Mouse (Mus musculus) hindbrain, embryonic 11.5 days (tissue): ENCODE measurements around the gene Tmem119. TPM values are rescaled to one million over a fixed set of nuclear protein-coding genes. Genes with fewer than 3 reads are reported as not detected.
A peak's percentile ranks its signal among the peaks of the same experiment; 100 is the strongest.

ENCODE experiments used
- ATAC-seq: fragments of 200-750 bp; cut with Nextera tagmentation; 2 replicates; pipeline ENCODE4 v1.8.0; 2017; ENCODE audit warnings: mild to moderate bottlenecking, moderate TSS enrichment, moderate library complexity; ENCODE audit not compliant: low FRiP score
- DNase-seq: peaks from one replicate; pipeline ENCODE4 v3.0.0-alpha.2; 2015; ENCODE audit warnings: low spot score
- H3K27ac ChIP-seq: fragments of 300-500 bp; sonication (generic); 2 replicates; pipeline ENCODE4 v1.5.1; 2014; ENCODE audit warnings: mild to moderate bottlenecking, low read depth, low read length
- H3K27me3 ChIP-seq: fragments of 300-500 bp; sonication (generic); 2 replicates; pipeline ENCODE4 v1.6.1; 2014; ENCODE audit warnings: mild to moderate bottlenecking, low read length, moderate library complexity, mixed read lengths; ENCODE audit not compliant: control insufficient read depth, insufficient read depth
- H3K36me3 ChIP-seq: fragments of 300-500 bp; sonication (generic); 2 replicates; pipeline ENCODE4 v1.6.1; 2014; ENCODE audit warnings: mild to moderate bottlenecking, low read length, moderate library complexity, mixed read lengths; ENCODE audit not compliant: control insufficient read depth, insufficient read depth
- H3K4me1 ChIP-seq: fragments of 300-500 bp; sonication (generic); replicated peaks from 2 replicates; pipeline ENCODE4 v1.6.1; 2014; ENCODE audit warnings: low read length, mixed read lengths; ENCODE audit not compliant: control insufficient read depth, insufficient read depth
- H3K4me2 ChIP-seq: fragments of 300-500 bp; sonication (generic); replicated peaks from 2 replicates; pipeline ENCODE4 v1.6.1; 2014; ENCODE audit warnings: mild to moderate bottlenecking, low read depth, low read length
- H3K4me3 ChIP-seq: fragments of 300-500 bp; sonication (generic); 2 replicates; pipeline ENCODE4 v1.5.1; 2014; ENCODE audit warnings: low read depth, low read length
- H3K9ac ChIP-seq: fragments of 300-500 bp; sonication (generic); 2 replicates; pipeline ENCODE4 v1.6.1; 2014; ENCODE audit warnings: low read depth, low read length
- H3K9me3 ChIP-seq: fragments of 300-500 bp; sonication (generic); 2 replicates; pipeline ENCODE4 v1.6.1; 2016; ENCODE audit warnings: low read length; ENCODE audit not compliant: control insufficient read depth
- WGBS: fragments of 180-500 bp; shearing (Covaris S2); extraction: QIAGEN DNeasy Blood & Tissue Kit; methylation state at CpG from one replicate; pipeline ENCODE4 v1.1.7; 2014; 5-methylcytosine and 5-hydroxymethylcytosine counted together
- polyA plus RNA-seq: library from polyadenylated mRNA; unstranded; fragments of >200 nt; fragmentation: Nextera tagmentation; extraction: Ambion mirVana; gene quantifications from 2 replicates; pipeline ENCODE4 v1.2.1, GENCODE M21; 2014

Tmem119 gene
- 18.8 and 21.3 TPM in 2 replicates for polyA plus RNA-seq

DNA sequence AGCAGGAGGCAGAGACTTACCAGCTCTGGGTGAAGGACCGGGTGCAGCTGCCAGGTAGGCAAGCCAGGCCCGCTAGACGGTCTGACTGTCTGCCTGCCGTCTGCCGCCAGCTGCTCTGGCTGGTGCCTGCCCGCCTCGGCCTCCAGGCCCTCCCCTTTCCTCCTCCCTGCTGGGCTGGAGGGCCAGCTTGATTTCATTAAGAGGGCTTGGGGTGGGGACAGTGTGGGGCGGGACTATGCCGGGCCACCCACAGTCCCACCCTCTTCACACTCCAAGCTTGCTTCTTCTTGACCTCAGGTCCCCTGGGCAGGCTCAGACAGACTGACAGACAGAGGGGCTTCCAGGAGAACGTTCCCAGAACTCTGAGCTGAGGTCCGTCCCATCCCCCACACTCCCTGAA is at the start of gene Tmem119:
Tmem119 (minus strand) TSS at position 237 of the 400 bp plus-strand sequence.
- peak; percentile 76 for DNase-seq
- H3K27ac ChIP-seq = peak within 1 kb of the TSS; percentile 40; the same call in 1 of the 2 replicates
- H3K4me3 ChIP-seq = peak within 1 kb of the TSS; percentile 13
- peaks cover 15% of the 10 kb centered on the region for H3K4me1 ChIP-seq
- no peak within 1 kb of the TSS for H3K9ac ChIP-seq
- H3K9me3 ChIP-seq = no peaks in the 10 kb centered on the region
- 0% methylated on average over 11 of the region's 11 CpGs for WGBS
- H3K36me3 ChIP-seq = no peaks in the 10 kb centered on the region
- peak within 1 kb of the TSS; percentile 20 for H3K4me2 ChIP-seq
- no peaks in the 10 kb centered on the region for H3K27me3 ChIP-seq
- ATAC-seq = peak; percentile 83

DNA sequence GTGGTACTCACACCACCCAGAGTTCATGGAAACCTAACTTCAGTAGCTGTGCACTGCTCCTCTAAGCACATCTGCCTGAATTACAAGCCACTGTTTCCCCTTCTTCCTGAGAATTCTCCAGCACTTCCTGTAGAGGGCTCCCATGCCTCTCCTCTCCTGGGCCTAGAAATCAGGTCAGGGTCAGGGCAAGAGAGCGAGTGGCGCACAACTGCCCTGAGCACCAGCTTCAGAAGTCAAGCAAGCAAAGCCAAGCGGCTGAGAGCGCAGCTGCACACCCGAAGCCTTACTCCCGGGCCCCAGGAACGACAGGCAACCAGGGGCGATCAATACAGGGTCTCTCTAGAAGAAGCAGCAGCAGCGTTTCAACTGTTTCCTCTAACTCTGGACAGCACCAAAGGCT is 47.3 kb upstream of the Tmem119 start:
- Histone ChIP-seq H3K4me1 (no peaks in the 10 kb centered on the region), H3K27me3 (no peaks in the 10 kb centered on the region), H3K9ac (no peak overlapping the region), H3K4me2 (no peak overlapping the region), H3K9me3 (no peaks in the 10 kb centered on the region), H3K4me3 (no peak overlapping the region), H3K36me3 (peaks cover 22% of the 10 kb centered on the region), H3K27ac (no peak overlapping the region)
- ATAC-seq = no peak
- no peak for DNase-seq
- 93% methylated on average over 9 of the region's 9 CpGs for WGBS

GRCm38 (mm10) chr5:113846656-113847055 is 46.3 kb upstream of the Tmem119 start:
- no peak for ATAC-seq
- Histone ChIP-seq H3K27me3 (no peaks in the 10 kb centered on the region), H3K27ac (no peak overlapping the region), H3K9ac (no peak overlapping the region), H3K4me1 (no peaks in the 10 kb centered on the region), H3K4me2 (no peak overlapping the region), H3K36me3 (peaks cover 22% of the 10 kb centered on the region), H3K9me3 (no peaks in the 10 kb centered on the region), H3K4me3 (no peak overlapping the region)
- WGBS = 91% methylated on average over 8 of the region's 8 CpGs
- DNase-seq = no peak

- no peak overlapping the region for H3K4me3 ChIP-seq
These were observed 45.3 kb upstream of the Tmem119 start for GRCm38 (mm10) chr5:113845627-113846026.

DNA sequence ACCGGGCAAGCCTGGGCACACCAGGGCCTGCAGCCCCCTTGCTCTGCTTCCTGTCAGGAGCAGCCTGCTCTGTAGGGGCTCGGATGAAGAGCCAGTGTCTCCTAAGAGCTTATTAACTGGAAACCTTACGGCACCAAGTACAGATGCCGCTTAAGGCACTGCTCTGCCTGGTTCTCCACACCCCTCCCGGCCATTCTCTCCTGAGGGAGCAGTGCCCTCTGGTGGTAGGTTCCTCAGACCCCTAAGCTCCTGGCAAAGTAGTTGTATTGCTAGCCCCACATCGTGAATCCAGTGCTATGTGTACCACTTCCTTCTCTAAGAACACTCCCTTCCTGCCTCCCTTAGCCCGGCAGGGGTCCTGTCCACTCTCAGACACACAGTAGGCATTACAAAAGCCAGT is 44.4 kb upstream of the Tmem119 start:
- DNase-seq (peak; percentile 61), ATAC-seq (no peak)
- no peaks in the 10 kb centered on the region for H3K27me3 ChIP-seq
- H3K27ac ChIP-seq = no peak overlapping the region
- 71% methylated on average over 7 of the region's 7 CpGs for WGBS
- H3K4me3 ChIP-seq = no peak overlapping the region
- no peak overlapping the region for H3K9ac ChIP-seq
- peaks cover 16% of the 10 kb centered on the region for H3K36me3 ChIP-seq
- H3K4me1 ChIP-seq = no peaks in the 10 kb centered on the region
- H3K9me3 ChIP-seq = no peaks in the 10 kb centered on the region
- no peak overlapping the region for H3K4me2 ChIP-seq

More at GRCm38 (mm10) chr5:113845627-113846026, 45.3 kb upstream of the Tmem119 start:
- no peak for DNase-seq
- Histone ChIP-seq H3K36me3 (peaks cover 22% of the 10 kb centered on the region), H3K4me1 (no peaks in the 10 kb centered on the region), H3K27me3 (no peaks in the 10 kb centered on the region), H3K9me3 (no peaks in the 10 kb centered on the region), H3K9ac (no peak overlapping the region), H3K4me2 (no peak overlapping the region), H3K27ac (no peak overlapping the region)
- 90% methylated on average over 8 of the region's 8 CpGs for WGBS
- ATAC-seq = no peak

- DNase-seq = no peak
- H3K4me2 ChIP-seq = no peak overlapping the region
- peaks cover 15% of the 10 kb centered on the region for H3K36me3 ChIP-seq
- H3K4me3 ChIP-seq = no peak overlapping the region
- no peaks in the 10 kb centered on the region for H3K27me3 ChIP-seq
- no peak overlapping the region; the same call in 1 of the 2 replicates for H3K27ac ChIP-seq
- no peak overlapping the region for H3K9ac ChIP-seq
- no peaks in the 10 kb centered on the region for H3K4me1 ChIP-seq
- H3K9me3 ChIP-seq = no peaks in the 10 kb centered on the region
- ATAC-seq = no peak
- WGBS = 88% methylated on average over 15 of the region's 15 CpGs
These were observed 43.8 kb upstream of the Tmem119 start for GRCm38 (mm10) chr5:113844106-113844505.

- Histone ChIP-seq H3K4me1 (no peaks in the 10 kb centered on the region), H3K9me3 (no peaks in the 10 kb centered on the region), H3K4me3 (no peak overlapping the region), H3K9ac (no peak overlapping the region), H3K4me2 (no peak overlapping the region), H3K27me3 (no peaks in the 10 kb centered on the region), H3K36me3 (peaks cover 15% of the 10 kb centered on the region), H3K27ac (no peak overlapping the region)
- ATAC-seq (no peak), DNase-seq (no peak)
- 94% methylated on average over 9 of the region's 9 CpGs for WGBS
These were observed 42.6 kb upstream of the Tmem119 start for GRCm38 (mm10) chr5:113842906-113843305.

- Histone ChIP-seq H3K27ac (no peak overlapping the region), H3K4me3 (no peak overlapping the region), H3K27me3 (no peaks in the 10 kb centered on the region), H3K4me2 (no peak overlapping the region), H3K9ac (no peak overlapping the region), H3K9me3 (no peaks in the 10 kb centered on the region), H3K4me1 (no peaks in the 10 kb centered on the region), H3K36me3 (peaks cover 15% of the 10 kb centered on the region)
- no peak for ATAC-seq
- 90% methylated on average over 9 of the region's 9 CpGs for WGBS
- no peak for DNase-seq
These were observed 41.9 kb upstream of the Tmem119 start for GRCm38 (mm10) chr5:113842244-113842643.

DNA sequence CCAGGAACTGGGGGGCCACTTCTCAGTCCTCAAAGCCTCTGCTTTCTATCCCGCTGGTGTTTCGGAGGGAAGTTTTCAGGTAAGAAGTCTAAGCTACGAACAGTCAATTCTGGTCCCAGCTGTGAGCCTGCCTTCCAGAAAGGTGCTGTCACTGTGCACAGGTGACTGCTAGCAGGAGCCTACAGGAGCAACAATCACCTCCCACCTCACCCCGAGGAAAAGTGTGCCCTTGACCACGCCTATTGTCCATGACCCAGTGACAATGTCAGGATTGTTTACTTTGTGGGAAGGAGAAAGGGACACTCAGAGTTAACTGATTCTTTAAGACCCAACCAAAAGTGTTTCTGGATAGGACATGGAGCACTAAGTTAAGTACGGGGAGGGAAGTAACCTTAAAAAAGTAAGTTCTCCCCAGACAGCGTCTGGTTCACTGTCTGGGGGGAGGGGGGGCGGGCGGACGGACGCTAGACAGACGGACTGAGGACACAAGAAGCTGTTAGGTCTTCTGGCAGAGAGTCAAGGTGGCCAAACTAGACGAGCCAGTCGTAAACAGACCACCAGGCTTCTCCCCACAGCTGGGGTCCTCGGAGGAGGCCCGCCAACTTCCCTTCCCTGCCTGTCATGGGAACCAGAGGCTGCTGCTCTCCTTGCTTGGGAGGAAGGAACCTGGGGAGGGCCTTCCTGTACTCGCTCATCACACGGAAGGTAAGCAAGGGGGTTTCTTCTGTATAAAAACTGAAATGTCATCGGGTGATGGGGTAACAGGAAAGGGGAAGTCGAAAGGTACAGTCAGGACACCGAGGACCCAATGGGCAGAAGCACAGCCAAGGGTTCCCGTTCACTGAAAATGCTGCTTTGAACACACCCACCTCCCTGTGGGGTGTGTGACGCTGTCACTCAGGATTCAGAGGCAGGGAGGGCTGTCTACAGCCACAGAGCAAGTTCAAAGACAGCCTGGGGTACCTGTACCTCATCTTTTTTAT is 41.2 kb upstream of the Tmem119 start:
- no peak overlapping the region for H3K4me2 ChIP-seq
- H3K27me3 ChIP-seq = no peaks in the 10 kb centered on the region
- no peaks in the 10 kb centered on the region for H3K4me1 ChIP-seq
- no peak overlapping the region for H3K27ac ChIP-seq
- peaks cover 12% of the 10 kb centered on the region for H3K36me3 ChIP-seq
- H3K9ac ChIP-seq = no peak overlapping the region
- no peak overlapping the region for H3K4me3 ChIP-seq
- ATAC-seq = no peak
- 87% methylated on average over 23 of the region's 23 CpGs for WGBS
- H3K9me3 ChIP-seq = no peaks in the 10 kb centered on the region
- no peak for DNase-seq
